In the genomic region with DNA sequence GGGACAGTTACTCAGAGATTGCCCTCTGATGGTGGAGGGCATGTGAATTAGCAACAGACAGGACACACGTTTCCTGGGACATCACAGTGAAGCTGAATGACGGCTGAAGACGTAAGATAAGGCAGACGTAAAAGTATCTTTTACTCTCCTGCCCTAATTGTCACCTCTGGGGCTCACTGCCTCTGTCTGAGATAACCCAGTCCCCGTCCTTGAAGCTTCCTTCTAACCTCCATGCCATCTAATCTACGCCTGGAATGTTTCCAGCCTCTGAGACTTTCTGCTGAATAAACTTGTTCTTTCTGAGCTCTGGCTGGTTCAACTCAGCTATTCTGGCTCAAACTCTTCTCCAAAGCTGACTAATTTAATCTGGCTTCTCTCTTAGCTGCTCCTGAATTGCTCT, we compare ENCODE assay signal across 27 mouse cellular contexts. TPM values are rescaled to one million over a fixed set of nuclear protein-coding genes. Genes with fewer than 3 reads are reported as not detected.
DNase-seq lines count a peak whose midpoint lies in the region; ATAC-seq lines count a peak whose summit lies in the region.
"Had no signal": no experiment of that assay in that cellular context is flagged by ENCODE, and none has a peak within 500 bp of the region (broad histone marks: within the 10 kb centered on the region; RNA-seq: fewer than 3 reads in every experiment).

No protein-coding gene starts in this region.

- H3K4me3 ChIP-seq in liver, embryonic 13.5 days (replicated peaks), result no peak overlapping the region
- H3K4me3 ChIP-seq: embryonic facial prominence, embryonic 13.5 days; hindbrain, embryonic 12.5 days; limb, embryonic 15.5 days; midbrain, embryonic 13.5 days had no signal

- ATAC-seq in liver, embryonic 13.5 days (ENCODE audit: low read depth), result peak; percentile 82
- peak; percentile 82 for ATAC-seq in megakaryocyte-erythroid progenitor cell, adult 5-6 weeks (replicated peaks; ENCODE audit: low FRiP score, low TSS enrichment, poor library complexity, severe bottlenecking)
- no peak for ATAC-seq in granulocyte monocyte progenitor cell, adult 5-6 weeks (replicated peaks; ENCODE audit: poor library complexity, severe bottlenecking)
- ATAC-seq: forebrain, embryonic 14.5 days; intestine, postnatal 0 days; midbrain, embryonic 13.5 days had no signal

- H3K4me2 ChIP-seq in liver, embryonic 13.5 days, result peak overlapping the region; percentile 17; the same call in 1 of the 2 replicates
- H3K4me2 ChIP-seq: embryonic facial prominence, embryonic 13.5 days; hindbrain, embryonic 12.5 days; limb, embryonic 15.5 days; midbrain, embryonic 13.5 days had no signal

- 0 out of 2 replicates have a peak overlapping the region, but pooled peaks have one; percentile 18 for H3K27ac ChIP-seq in liver, embryonic 13.5 days
- H3K27ac ChIP-seq: embryonic facial prominence, embryonic 13.5 days; hindbrain, embryonic 12.5 days; limb, embryonic 15.5 days; macrophage; midbrain, embryonic 13.5 days; stomach, postnatal 0 days had no signal

- no peaks in the 10 kb centered on the region for H3K36me3 ChIP-seq in liver, embryonic 13.5 days
- H3K36me3 ChIP-seq: embryonic facial prominence, embryonic 13.5 days; hindbrain, embryonic 12.5 days; limb, embryonic 15.5 days; midbrain, embryonic 13.5 days had no signal

- peaks cover 28% of the 10 kb centered on the region for H3K27me3 ChIP-seq in liver, embryonic 13.5 days

- peak; percentile 20 to 62 for DNase-seq in kidney, postnatal 36 days
- no peak for DNase-seq in kidney, adult 18-20 months
- peak; percentile 71 for DNase-seq in c-Kit-positive CD71-positive TER-119-positive erythroid progenitor cells, embryonic 14.5 days (ENCODE audit: low spot score)
- peak; percentile 51 for DNase-seq in liver, embryonic 13.5 days
- DNase-seq in adrenal gland, adult 8-10 months, result no peak
- DNase-seq: adrenal gland, postnatal 25 days; cerebellum, adult 11-12 months; cerebellum, postnatal 10 days; embryo, embryonic 11 days; gastrocnemius, postnatal 10 days; heart, adult 18-20 months; kidney, postnatal 4 days; left cerebral cortex, postnatal 4 days; thymus, adult 2 months; thymus, postnatal 4 days had no signal

- 1% methylated on average over 6 of the region's 6 CpGs for WGBS in liver, embryonic 13.5 days (ENCODE audit: insufficient replicate concordance)

- H3K9me3 ChIP-seq in liver, embryonic 13.5 days (replicated peaks), result no peaks in the 10 kb centered on the region
- H3K9me3 ChIP-seq: embryonic facial prominence, embryonic 13.5 days; hindbrain, embryonic 12.5 days; limb, embryonic 15.5 days; midbrain, embryonic 13.5 days had no signal

- peaks cover 48% of the 10 kb centered on the region for H3K4me1 ChIP-seq in liver, embryonic 13.5 days (replicated peaks)
- H3K4me1 ChIP-seq: hindbrain, embryonic 12.5 days; limb, embryonic 15.5 days; midbrain, embryonic 13.5 days had no signal

- H3K9ac ChIP-seq in liver, embryonic 13.5 days, result 0 out of 2 replicates have a peak overlapping the region, but pooled peaks have one; percentile 27
- H3K9ac ChIP-seq: embryonic facial prominence, embryonic 13.5 days; hindbrain, embryonic 12.5 days; limb, embryonic 15.5 days; midbrain, embryonic 13.5 days had no signal

RNA-seq across cellular contexts. Expression of gene Fahd2a, which starts 7.4 kb away (rescaled TPM):
- 14.3 and 15.5 TPM in 2 replicates for polyA plus RNA-seq in liver, embryonic 13.5 days (2015; fragmentation: Nextera tagmentation; extraction: Ambion mirVana)
- 17.8 and 18.9 TPM in 2 replicates for total RNA-seq in megakaryocyte-erythroid progenitor cell, adult 5-6 weeks (2014; fragmentation: Nextera tagmentation)
- 1.8 and 3.5 TPM in 2 replicates for total RNA-seq in megakaryocyte-erythroid progenitor cell, adult 5-6 weeks (2017)
- 10 to 100 TPM; 50.4 to 65.8 (median 54.9) TPM for total RNA-seq in adrenal gland, adult 8-10 months (2022)
- 6.0 and 26.2 TPM in 2 replicates for total RNA-seq in granulocyte monocyte progenitor cell, adult 5-6 weeks (2014; fragmentation: Nextera tagmentation)
- 6.6 and 11.9 TPM in 2 replicates for total RNA-seq in granulocyte monocyte progenitor cell, adult 5-6 weeks (2017)

RNA-seq across cellular contexts. Expression of gene Gpat2, which starts 26.7 kb away (rescaled TPM):
- 0.35 and 0.39 TPM in 2 replicates for polyA plus RNA-seq in liver, embryonic 13.5 days (2015; fragmentation: Nextera tagmentation; extraction: Ambion mirVana)
- total RNA-seq in megakaryocyte-erythroid progenitor cell, adult 5-6 weeks (2014; fragmentation: Nextera tagmentation), result not detected in 2 replicates
- total RNA-seq in megakaryocyte-erythroid progenitor cell, adult 5-6 weeks (2017), result not detected in 2 replicates
- under 1 TPM in 3 of 4 experiments, not detected in 1; 0.17 to 0.94 (median 0.71) TPM for total RNA-seq in adrenal gland, adult 8-10 months (2022)
- not detected in 2 replicates for total RNA-seq in granulocyte monocyte progenitor cell, adult 5-6 weeks (2014; fragmentation: Nextera tagmentation)
- not detected in 2 replicates for total RNA-seq in granulocyte monocyte progenitor cell, adult 5-6 weeks (2017)
- total RNA-seq: heart, adult 18-20 months; heart, postnatal 25 days had no signal
- polyA plus RNA-seq: forebrain, embryonic 14.5 days; macrophage; neural tube, embryonic 11.5 days had no signal

Comparison
In these comparisons a context has a peak if more than half of its experiments do, and no peak if none do; other contexts are left out.
1. DNase-seq: peak in kidney, postnatal 36 days (2 of 2), c-Kit-positive CD71-positive TER-119-positive erythroid progenitor cells, embryonic 14.5 days (single experiment) and liver, embryonic 13.5 days (single experiment); none in kidney, adult 18-20 months (single experiment) and adrenal gland, adult 8-10 months (single experiment).